Mouse (Mus musculus) fat pad, adult 2 months (tissue): ENCODE results near the gene Ncmap.

Source experiments
- DNase-seq: peaks from one replicate; pipeline ENCODE4 v3.0.0-alpha.2; 2011; ENCODE audit warnings: low read depth, low spot score; ENCODE audit errors: extremely low read depth

Ncmap gene

DNA sequence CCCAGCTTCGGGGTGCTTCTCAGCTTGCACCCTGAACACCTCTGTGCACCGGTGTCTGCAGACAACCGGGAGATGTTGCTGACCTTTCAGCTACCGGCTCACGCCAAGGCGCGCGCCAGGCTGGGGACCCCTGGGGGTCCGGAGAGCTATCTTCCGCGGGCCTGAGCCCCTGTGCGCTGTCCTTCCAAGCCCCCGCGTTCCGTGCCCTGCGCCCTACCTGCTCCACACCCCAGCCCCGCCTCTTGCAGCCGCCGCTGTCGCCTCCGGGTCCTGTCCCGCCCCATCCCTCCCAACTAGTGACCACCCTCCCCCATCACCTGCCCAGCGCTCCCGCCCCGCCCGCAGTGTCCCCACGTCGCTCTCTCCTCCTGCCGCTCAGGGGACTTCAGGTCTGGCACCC, at the start of gene Ncmap:
TSS of gene Ncmap (minus strand) at position 237 of the 400 bp plus-strand sequence.
- DNase-seq: no peak

DNA sequence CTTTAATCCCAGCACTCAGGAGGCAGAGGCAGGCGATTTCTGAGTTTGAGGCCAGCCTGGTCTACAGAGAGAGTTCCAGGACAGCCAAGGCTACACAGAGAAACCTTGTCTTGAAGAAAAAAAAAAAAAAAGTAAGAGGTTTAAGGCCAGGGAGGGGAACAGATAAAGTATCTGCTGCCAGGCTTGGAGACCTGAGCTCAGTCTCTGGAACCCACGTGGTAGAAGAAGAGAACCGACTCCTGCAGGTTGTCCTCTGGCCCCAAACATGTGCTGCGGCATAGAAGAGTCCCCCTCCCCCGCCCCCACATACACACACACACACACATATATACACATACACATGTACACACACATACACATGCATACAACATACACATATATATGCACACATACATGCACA, 44.4 kb upstream of the Ncmap start:
- DNase-seq: no peak

DNA sequence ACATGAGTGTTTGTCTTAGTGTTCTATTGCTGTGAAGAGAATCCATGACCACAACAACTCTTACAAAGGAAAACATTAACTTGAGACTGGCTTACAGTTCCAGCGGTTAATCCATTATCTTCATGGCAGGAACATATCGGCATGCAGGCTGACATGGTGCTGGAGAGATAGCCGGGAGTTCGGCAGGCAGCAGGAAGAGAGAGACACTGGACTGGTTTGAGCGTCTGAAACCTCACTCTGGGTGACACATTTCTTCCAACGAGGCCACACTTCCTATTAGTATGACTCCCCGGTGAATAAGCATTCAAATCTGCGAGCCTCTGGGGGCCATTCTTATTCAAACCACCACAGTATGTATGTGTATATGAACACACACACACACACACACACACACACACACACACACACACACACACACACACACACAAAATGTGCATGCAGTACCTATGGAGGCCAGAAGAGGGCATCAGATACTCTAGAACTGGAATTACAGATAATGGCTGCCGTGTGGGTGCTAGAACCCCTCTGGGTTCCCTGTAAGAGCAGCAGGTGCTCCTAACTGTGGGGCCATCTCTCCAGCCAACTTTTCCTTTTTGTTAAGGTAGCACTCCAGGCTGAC, 42.0 kb upstream of the Ncmap start:
- no peak for DNase-seq

DNA sequence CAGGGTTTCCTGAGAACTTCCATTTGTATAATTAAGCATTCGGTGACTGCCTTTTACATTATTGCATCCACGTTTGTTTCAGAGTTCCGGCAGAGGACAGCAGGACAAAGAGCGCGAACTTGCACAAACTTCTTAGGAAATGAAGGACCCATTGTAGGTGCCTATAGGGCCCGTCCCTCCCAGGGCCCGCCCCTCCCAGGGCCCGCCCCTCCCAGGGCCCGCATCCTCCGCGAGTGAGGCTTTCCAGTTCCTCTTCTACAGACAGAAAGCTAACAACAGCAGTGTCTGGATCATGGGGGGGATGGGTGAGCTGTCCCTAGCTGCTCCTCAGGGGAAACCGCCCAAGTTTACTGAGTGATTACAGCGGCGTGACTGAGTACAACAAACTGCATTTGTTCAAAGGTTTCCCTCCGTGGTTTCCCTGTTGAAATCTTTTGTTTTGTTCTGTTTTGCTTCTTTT, 41.2 kb upstream of the Ncmap start:
- no peak for DNase-seq

DNA sequence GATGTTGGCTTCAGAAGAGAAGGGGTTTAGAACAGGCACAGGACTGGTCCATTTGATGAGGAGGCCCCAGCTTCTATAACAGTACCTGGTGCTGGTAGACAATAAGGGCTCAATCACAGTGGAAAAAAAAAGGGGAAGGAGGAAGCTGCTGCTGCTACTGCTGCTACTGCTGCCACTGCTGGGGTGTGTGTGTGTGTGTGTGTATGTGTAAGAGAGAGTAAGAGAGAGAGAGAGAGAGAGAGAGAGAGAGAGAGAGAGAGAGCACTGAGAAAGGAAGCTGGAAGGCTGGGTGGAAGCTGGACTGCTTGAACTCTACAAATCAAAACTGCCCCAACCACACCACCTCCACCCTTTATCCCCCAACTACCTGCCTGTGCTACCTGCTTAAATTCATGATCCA, 39.9 kb upstream of the Ncmap start:
- DNase-seq: no peak

DNA sequence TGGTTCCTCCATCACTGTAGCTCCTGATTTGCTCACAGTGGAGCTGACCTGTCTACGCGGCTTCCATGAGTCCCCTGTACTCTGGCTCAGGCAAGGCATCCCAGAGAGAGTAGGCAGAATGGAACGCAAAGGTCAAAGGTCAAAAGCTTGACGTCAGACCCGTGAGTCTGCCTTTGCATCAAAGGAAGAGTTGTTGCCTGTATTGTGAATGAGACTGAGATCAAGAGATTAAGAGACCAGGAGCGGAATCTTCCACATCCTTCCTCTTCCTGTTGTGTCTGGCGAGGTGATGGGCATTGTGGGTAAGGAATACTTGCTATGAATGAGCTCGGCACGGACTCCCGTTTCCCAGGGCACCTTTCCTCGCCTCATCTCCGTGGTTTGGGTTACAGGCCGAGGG, 38.3 kb upstream of the Ncmap start:
- no peak for DNase-seq

DNA sequence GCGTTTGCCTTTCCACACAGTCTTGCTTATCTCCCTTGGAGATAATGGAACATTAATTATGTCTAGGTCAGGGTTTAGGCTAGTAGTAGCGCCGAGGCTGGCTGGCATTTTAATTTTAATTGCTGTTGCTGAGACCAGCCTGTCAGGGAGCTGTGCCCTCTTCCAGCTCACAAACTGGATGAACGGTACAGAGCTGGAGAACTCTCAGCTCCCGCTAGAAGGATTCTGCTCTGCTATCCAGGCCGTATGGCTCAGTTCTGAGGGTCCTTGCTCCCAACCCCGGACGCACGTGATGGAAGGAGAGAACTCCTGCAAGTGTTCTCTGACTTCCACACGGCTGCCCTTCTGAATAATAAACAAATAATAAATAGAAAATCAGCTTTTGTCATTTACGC, 36.4 kb upstream of the Ncmap start:
- no peak for DNase-seq

DNA sequence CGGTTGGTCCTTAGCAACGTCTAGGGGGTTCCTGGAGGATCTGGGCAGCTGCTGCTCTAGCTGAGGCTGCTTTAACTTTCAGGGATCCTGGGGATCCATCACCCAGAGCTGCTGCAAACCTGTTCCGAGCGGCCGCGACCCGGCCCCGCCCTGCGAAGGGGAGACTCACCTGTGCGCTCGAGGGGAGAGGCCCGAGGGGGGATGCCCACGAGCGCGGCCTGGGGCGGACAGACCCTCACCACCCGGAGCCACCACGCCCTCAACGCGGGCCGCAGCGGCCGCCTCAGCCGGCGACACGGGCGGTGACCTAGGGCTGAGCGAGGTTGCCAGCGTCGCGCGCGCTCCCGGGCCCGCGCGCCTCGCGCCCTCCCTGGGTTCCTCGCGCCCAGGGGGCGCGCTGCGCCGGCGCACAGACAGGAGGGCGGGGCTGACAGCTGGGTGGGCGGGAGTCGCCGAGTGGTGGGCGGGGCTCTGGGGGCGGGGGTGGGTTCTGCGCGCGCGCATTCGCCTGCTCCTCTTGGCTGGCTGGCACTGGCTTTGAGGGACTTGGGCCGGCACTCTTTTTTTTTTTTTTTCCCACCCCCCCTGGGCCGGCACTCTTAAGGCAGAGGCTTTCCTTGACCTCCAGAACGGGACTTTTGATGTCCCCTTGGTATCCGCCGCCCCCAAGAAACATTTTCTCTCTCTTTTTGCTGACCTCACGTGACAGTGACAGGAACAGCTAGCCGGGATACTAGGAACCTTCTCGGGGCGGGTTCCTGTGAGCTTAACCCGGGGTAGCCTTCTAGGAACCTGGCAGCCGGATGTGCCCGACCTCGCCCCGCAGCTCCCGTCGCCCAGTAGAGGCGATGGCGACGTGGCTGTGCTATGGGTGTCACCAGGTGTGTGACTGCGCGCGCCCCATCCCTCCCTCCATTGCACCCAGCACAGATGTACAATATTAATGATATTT, 35.7 kb upstream of the Ncmap start, which contains the start of gene Rcan3:
TSS of gene Rcan3 (minus strand) at position 411 of the 952 bp plus-strand sequence.
- no peak for DNase-seq

DNA sequence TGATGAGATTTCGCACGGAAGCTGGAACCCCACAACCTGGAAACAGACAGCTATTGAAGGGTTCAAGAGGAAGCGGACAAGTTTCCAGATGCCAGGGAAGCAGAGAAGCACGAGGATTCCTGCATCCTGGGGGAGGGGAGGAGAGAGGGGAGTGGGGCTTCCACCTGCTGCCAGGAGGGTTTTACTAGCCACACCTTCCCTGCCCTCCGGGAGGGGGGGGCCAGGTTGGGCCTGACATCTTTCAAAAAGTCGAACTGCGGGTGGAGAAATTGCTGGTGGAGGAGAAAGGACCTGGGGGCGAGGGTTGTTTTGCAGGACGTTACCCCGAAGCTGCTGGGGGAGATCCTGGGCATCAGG, 35.0 kb upstream of the Ncmap start:
- no peak for DNase-seq

DNA sequence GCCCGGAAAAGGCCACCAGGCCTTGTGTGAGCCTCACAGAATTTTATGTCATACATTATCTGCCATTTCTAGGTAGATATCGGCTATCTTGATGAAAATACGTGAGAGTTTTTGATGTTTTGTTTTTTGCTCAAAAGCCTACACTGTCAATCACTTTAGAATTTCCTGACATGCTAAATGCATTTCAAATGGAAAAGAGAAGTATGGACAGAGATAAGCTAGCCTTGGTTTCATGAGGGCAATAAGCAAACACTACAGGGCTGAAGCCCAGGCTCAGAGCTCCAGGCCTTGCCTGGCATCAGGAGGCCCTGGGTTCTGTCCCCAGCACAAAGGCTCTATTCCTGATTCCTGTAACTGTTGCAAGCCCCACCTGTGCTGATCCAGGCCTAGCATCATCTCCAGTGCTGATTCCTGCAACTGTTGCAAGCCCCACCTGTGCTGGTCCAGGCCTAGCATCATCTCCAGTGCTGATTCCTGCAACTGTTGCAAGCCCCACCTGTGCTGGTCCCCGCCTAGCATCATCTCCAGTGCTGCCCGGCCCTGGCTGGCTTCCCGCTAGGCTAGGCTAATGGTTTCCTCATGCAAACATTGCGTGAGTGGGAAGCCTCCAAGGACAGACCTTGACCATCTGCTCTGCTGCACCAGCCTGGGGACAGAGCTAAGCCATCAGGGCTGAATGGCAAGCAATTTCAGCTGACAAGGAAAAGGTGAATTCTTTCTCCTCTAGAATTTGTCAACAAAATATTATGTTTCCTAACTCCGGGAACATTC, 32.1 kb upstream of the Ncmap start:
- DNase-seq: no peak

DNA sequence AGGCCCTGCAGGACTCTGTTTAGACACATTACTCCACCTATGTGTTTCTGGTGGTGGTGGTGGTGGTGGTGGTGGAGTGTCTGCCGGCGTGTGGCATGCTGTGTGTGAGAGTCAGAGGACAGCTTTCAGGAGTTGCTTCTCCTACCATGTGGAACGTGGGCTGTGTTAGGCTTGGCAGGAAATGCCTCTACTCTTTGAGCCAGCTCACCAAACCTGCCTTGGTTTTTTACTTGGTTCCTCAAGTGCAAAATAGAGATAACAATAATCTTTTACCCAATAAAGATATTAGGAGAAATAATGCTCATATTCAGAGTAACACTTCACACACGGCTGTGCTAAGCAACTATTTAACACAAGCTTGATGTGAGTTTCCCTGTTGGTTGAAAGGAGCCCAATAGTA, 31.4 kb upstream of the Ncmap start:
- DNase-seq: no peak

DNA sequence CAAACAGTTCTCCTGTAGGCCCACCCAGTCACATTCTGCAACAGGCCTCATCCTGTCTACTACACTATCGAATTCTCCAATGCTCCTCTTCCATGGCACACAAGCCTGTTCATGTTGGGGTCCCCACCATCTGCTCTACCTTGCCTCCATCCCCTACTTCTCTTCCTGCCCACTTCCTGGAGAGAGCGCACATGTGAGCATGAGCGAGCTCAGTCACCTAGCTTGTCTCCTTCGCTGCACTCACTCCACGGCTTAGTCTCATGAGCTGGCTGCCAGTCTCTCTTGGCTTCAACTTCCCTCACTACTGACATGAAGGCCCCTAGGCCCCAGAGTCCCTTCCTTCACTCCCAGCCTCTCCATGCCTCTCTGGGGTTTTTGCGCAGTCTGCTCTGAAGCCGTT, 28.6 kb upstream of the Ncmap start:
- no peak for DNase-seq

DNA sequence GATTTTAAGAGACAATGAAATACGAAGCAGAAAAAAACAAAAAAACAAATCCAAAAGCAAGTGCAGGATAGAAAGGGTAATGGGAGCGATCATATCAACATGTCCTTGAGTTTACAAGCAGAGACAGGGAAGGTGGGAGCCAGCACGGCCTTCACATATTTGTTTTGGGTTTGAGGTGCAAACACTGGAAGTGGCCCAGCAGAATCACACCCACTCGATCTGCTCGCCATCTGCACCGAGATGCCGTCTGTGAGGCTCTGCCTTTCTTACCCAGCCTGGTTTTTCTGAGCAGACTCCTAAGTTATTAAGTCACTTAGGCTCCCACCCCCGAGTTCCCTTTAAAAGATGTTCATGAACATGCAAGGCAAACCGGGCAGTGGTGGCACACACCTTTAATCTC, 27.6 kb upstream of the Ncmap start:
- no peak for DNase-seq

DNA sequence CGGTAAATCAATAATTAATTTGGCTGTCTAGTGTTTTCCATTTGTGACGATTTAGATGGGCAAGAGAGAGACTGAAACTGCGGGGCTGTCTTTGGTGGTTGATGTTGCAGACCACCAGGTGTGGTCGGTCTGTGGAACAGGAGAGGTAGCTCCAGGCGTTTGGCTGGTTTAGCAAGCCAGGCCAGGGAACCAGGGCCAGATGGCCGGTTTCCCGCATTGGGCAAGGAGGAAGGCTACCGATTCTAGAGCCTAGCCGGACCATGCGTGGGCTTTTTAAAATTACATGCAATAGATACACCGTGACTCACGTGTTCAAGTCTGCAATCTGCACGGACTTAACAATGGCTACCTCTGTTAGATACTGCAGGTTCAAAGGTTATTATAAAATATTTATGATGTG, 22.9 kb upstream of the Ncmap start:
- DNase-seq: no peak

DNA sequence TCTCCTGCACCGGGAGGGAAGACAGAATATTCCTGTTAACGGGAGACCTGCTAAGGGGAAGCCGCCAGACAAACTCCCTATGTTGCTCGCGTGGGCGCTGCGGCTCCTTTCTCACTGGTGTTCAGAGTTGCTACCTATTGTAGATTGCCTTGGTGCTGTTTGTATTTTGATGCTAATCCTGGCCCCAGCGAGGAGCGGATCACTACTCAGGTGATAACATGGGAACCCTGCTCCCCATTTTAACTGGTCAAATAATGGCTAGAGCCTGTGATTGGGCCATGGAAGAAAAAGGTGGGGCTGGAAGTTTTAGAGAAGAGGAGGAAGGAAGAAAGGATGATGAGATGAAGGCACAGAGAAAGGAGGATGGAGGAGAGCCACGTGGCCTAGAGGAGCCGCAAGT, 22.4 kb upstream of the Ncmap start:
- DNase-seq: no peak

DNA sequence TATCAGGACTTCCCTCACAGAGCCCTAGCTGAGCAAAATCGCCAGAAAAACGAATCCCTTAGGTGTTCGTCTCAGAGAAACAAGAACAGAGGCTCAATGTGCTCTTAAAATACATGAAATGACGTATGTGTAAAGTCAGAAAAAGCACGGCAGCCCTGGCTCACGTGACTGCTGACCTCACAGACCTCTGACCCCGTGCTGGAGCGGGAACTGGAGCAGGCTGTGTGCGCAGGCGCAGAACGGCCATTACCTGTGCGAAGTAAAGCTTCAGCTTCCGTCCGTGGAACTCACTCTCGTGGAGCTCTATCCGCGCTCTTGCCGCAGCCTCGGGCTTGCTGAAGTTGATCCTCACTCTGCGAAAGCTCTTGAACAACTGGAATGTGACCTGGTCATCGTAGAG, 22.0 kb upstream of the Ncmap start:
- no peak for DNase-seq

DNA sequence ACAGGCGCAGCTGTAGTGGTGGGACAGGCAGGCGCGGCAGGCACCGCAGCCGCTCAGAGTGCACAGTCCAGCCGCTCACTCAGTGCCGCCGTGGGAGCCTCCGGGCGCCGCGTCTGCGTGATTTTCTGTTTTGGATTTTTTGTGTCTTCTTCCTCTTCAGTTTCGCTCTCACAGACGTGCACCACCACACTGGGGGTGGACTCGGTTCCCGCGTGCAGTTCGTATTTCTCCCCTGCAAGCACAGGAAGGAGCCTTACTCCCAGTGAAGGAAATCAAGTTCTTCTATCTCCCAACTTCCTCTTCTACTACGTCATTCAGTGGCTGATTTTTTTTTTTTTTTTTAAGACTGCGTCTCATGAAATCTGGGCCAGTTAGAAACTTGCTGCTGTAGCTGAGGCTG, 18.3 kb upstream of the Ncmap start:
- no peak for DNase-seq

DNA sequence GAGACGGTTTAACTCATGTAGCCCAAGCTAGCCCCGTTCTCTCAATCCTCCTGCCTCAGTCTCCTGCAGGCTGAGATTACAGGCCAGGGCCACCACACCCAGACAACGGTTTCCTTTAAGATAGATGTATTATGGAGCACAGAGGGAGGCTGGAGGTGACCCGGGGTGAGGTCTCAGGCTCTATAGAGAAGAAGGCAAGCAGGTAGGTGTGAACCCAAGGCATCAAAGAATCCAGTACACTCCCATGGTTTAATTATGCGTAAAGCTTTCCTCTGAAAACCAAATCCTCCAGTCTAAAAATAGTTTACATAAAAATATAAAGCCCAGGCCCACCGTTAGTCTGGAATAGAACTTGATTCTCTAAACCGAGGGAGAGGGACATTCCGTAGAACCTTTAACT, 15.5 kb upstream of the Ncmap start:
- DNase-seq: no peak

DNA sequence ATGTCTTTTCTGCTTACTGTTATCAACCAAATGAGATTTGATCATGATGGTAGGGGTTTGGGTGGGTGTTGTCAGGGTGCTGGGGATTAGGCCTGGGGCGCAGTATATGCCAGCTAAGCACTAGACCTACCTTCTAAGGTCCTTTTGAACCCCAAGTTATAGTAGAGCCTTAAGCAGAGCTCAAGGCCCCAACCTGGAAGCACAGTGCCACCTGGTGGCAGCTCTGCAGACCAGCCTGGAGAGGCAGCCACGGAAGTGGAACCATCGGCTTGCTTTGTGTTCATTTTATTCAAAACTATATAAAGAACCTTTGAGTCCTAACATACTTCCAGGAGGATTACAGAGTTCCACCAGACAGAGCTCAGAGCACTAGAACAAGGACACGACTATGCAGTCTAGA, 13.6 kb upstream of the Ncmap start:
- DNase-seq: no peak

DNA sequence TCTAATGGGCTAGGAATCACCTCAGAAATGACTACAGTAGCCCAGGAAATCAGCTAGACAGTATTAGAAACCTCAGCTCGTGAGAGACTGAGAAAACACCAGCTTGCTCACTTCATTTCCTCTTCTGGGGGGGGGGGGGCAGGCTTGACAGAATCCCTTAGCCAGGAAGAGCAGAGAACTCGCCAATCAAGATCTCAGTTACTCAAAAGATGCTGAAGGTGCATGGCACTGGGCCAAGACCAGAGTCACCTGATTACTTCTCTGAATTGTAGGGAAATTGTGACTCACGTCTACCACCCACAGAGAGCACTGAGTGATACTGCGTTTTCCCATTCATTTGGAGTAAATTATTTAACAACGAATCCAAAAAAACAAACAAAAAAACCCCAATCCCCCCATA, 8.2 kb upstream of the Ncmap start:
- no peak for DNase-seq

DNA sequence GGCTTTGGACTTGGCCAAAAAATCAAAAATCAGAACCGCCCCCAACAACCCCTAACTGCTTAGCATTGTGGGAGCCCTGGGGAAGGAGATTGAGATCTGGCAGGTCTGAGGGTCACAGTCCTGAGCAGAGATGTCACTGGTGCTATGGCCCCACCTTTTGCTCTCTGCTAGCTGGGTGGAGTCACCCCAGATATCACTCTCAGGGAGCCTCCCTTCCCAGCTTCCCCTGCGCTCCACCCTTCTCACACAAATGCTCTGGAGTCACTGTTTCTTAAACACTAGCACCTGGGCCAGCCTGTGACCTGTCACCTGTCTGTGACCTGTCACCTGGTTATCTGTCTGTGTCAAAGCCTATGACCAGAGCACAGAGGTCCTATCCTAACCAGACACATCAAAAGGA, 6.9 kb upstream of the Ncmap start:
- no peak for DNase-seq

DNA sequence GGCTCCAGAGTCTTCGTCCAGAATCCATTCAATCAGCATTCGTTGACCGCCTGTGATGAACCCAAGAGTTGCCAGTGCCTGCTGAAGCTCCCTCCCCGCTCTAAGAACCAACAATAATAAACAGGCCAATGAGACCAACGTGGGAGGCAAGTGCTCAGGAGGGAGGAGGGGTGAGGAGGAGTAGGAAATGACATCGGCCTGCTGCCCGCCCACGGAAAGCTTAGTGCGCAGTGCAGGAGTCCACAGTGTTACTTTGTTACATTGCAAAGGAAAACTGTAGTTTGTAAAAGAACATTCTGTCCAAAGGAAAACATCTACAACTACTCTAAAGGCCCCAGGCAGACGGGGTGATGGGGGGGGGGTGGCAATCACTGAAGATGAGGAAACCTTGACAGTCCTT, 6.0 kb upstream of the Ncmap start:
- DNase-seq: no peak
